Mouse (Mus musculus): ENCODE measurements around the gene Ntrk3.

DNA sequence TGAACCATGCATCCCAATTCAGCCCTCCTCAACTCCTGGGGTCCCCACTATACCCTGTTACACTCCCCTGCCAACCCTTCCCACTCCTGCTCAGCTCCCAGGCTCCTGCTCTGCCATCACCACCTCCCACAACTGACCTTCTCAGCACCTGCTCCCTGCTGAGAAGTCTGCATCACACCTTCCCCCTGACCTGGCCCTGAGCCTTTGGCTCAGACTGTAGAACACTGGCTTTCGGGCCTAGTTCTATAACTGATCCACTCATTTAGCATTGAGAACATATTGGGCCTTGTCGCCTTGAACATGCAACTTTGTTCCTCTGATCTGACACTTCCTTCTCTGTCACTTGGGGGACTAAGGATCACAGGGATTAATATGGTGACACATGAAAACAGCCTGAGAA lies 152.9 kb downstream of the Ntrk3 start:
- TF ChIP-seq POLR2A (IDR thresholded peaks at IDR 0.05; ENCODE audit: extremely low read depth, insufficient read depth, low read length) (no peak), CTCF (IDR thresholded peaks at IDR 0.05; ENCODE audit: low read depth, low read length) (no peak)

Data from liver, adult 2 months (tissue).